Mouse (Mus musculus) myocyte (in vitro differentiated cells): Measurements from ENCODE around the gene Shroom3.

Experiments used
- CEBPB ChIP-seq: IDR thresholded peaks from 2 replicates; pipeline ENCODE4 v1.6.1; 2011; ENCODE audit warnings: mild to moderate bottlenecking, moderate library complexity; ENCODE audit not compliant: poor library complexity, insufficient read depth, severe bottlenecking
- E2F4 ChIP-seq: IDR thresholded peaks from one replicate; pipeline ENCODE4 v1.6.1; 2011; ENCODE audit warnings: mild to moderate bottlenecking, control low read depth, moderate library complexity; ENCODE audit not compliant: insufficient read depth
- MAX ChIP-seq: IDR thresholded peaks from one replicate; pipeline ENCODE4 v1.6.1; 2011; ENCODE audit warnings: low read depth, mild to moderate bottlenecking, control low read depth
- MYOD1 ChIP-seq, 3 experiments: IDR thresholded peaks; one replicate each; pipeline ENCODE4 v1.6.1; 2011; ENCODE audit warnings: control low read depth in 2 of 3, low read depth in 2 of 3, mild to moderate bottlenecking in 2 of 3, moderate library complexity in 1 of 3; ENCODE audit not compliant: insufficient read length in 2 of 3, control insufficient read depth in 1 of 3
- MYOG ChIP-seq, 3 experiments: IDR thresholded peaks; one replicate each; pipeline ENCODE4 v1.6.1; 2011; ENCODE audit warnings: control low read depth in 2 of 3, low read depth in 2 of 3, mild to moderate bottlenecking in 2 of 3; ENCODE audit not compliant: insufficient read length in 2 of 3, control insufficient read depth in 1 of 3, insufficient read depth in 1 of 3
- POLR2A ChIP-seq: IDR thresholded peaks from one replicate; pipeline ENCODE4 v1.6.1; 2011; ENCODE audit warnings: low read depth, mild to moderate bottlenecking, control low read depth, moderate library complexity; ENCODE audit not compliant: insufficient read length
- POLR2AphosphoS2 ChIP-seq: IDR thresholded peaks from one replicate; pipeline ENCODE4 v1.6.1; 2011; ENCODE audit warnings: low read depth, control low read depth; ENCODE audit not compliant: insufficient read length
- REST ChIP-seq: IDR thresholded peaks from one replicate; pipeline ENCODE4 v1.6.1; 2011; ENCODE audit warnings: mild to moderate bottlenecking, control low read depth, moderate library complexity; ENCODE audit not compliant: insufficient read depth, insufficient read length
- SRF ChIP-seq: IDR thresholded peaks from one replicate; pipeline ENCODE4 v1.6.1; 2011; ENCODE audit warnings: low read depth; ENCODE audit not compliant: control insufficient read depth, insufficient read length
- TCF12 ChIP-seq: IDR thresholded peaks from one replicate; pipeline ENCODE4 v1.6.1; 2011; ENCODE audit warnings: mild to moderate bottlenecking, control low read depth; ENCODE audit not compliant: poor library complexity, insufficient read depth, severe bottlenecking
- USF1 ChIP-seq: IDR thresholded peaks from one replicate; pipeline ENCODE4 v1.6.1; 2011; ENCODE audit warnings: low read depth, mild to moderate bottlenecking, control low read depth, moderate library complexity

GRCm38 (mm10) chr5:92718856-92719255, 35.6 kb downstream of the Shroom3 start:
- no peak for TF ChIP-seq MAX
- TF ChIP-seq USF1 = no peak
- TF ChIP-seq CEBPB = no peak
- TF ChIP-seq POLR2AphosphoS2 = no peak
- TF ChIP-seq POLR2A = no peak
- TF ChIP-seq SRF = no peak
- no peak for TF ChIP-seq MYOG (IDR thresholded peaks at IDR 0.05; ENCODE audit: control insufficient read depth in 1 of 3, insufficient read depth in 1 of 3, insufficient read length in 2 of 3, low read depth in 2 of 3)
- TF ChIP-seq MYOD1 (IDR thresholded peaks at IDR 0.05; ENCODE audit: control insufficient read depth in 1 of 3, insufficient read length in 2 of 3, low read depth in 2 of 3) = no peak
- TF ChIP-seq TCF12 = no peak
- no peak for TF ChIP-seq E2F4
- TF ChIP-seq REST = no peak
